ENCODE assay signal across 9 mouse cellular contexts in genomic region chr5:134007127-134007771, GRCm38 (mm10).
DNase-seq lines count a peak whose midpoint lies in the region; ATAC-seq and TF ChIP-seq lines count a peak whose summit lies in the region.
"Had no signal": no experiment of that assay in that cellular context is flagged by ENCODE, and none has a peak within 500 bp of the region (broad histone marks: within the 10 kb centered on the region; RNA-seq: fewer than 3 reads in every experiment).

No protein-coding gene starts in this region.

- peak; percentile 3 for DNase-seq in adrenal gland, postnatal 10 days
- no peak for DNase-seq in adrenal gland, adult 18-20 months (ENCODE audit: low spot score in 2 of 2)
- DNase-seq in Patski (ENCODE audit: low read depth, low spot score) = no peak
- DNase-seq in gonadal fat pad, adult 2 months (ENCODE audit: low read depth) = peak; percentile 13
- DNase-seq in limb, embryonic 11.5 days (ENCODE audit: low spot score) = no peak
- peak; percentile 22 for DNase-seq in skeletal muscle tissue, adult 2 months (ENCODE audit: low read depth, low spot score)
- DNase-seq in thymus, adult 18-20 months = no peak

- POLR2A ChIA-PET in Patski (lab: Charles Lee) = no interaction called here

- no peak overlapping the region for H3K9ac ChIP-seq in limb, embryonic 11.5 days (ENCODE audit: low read length)

- 24% methylated on average over 3 of the region's 3 CpGs for WGBS in limb, embryonic 11.5 days

- H3K36me3 ChIP-seq in limb, embryonic 11.5 days (ENCODE audit: control insufficient read depth, insufficient read depth, low read length) = no peaks in the 10 kb centered on the region

- ATAC-seq in Patski = peak; percentile 22
- ATAC-seq in limb, embryonic 11.5 days (ENCODE audit: insufficient number of reproducible peaks, low FRiP score, low TSS enrichment, low read depth) = peak; percentile 61; the same call in 1 of the 2 replicates
- ATAC-seq in CD4-positive, CD25-positive, alpha-beta regulatory T cell, adult 4 months = no peak

- H3K4me2 ChIP-seq in limb, embryonic 11.5 days (ENCODE audit: low read depth, severe bottlenecking) = no peak overlapping the region

- no peak overlapping the region for H3K27ac ChIP-seq in limb, embryonic 11.5 days (replicated peaks; ENCODE audit: low read depth, low read length)

- TF ChIP-seq CTCF in Patski (IDR thresholded peaks at IDR 0.05) = no peak

- in situ Hi-C loops in Patski (cut with MboI; ENCODE audit: low pct_unique_long_range_greater_than_20kb) = no loop called here

- 0 out of 2 replicates have a peak, but pooled peaks cover 4% of the 10 kb centered on the region for H3K4me1 ChIP-seq in limb, embryonic 11.5 days (ENCODE audit: control insufficient read depth, insufficient read depth, low read length)

- H3K27me3 ChIP-seq in Patski = peaks cover 10% of the 10 kb centered on the region
- no peaks in the 10 kb centered on the region for H3K27me3 ChIP-seq in limb, embryonic 11.5 days (ENCODE audit: control insufficient read depth, insufficient read depth, low read length)
- H3K27me3 ChIP-seq: megakaryocyte, embryonic 14.5 days had no signal

- no peak overlapping the region for H3K4me3 ChIP-seq in limb, embryonic 11.5 days (ENCODE audit: low read depth, low read length)

- CTCF ChIA-PET in Patski (lab: Charles Lee) = interaction anchor here (0.8 to 1.3 kb wide), 4 partner anchors 21 to 206 kb away, joined by 3 read pairs; no protein-coding TSS in a partner anchor

- H3K9me3 ChIP-seq in limb, embryonic 11.5 days (ENCODE audit: control insufficient read depth, low read length) = no peaks in the 10 kb centered on the region

Comparison
In these comparisons a context has a peak if more than half of its experiments do, and no peak if none do; other contexts are left out.
1. DNase-seq: peak in adrenal gland, postnatal 10 days (single experiment), gonadal fat pad, adult 2 months (single experiment) and skeletal muscle tissue, adult 2 months (single experiment); none in adrenal gland, adult 18-20 months (0 of 2), Patski (single experiment), limb, embryonic 11.5 days (single experiment) and thymus, adult 18-20 months (0 of 2).